Mouse (Mus musculus): ENCODE data around the gene Ythdf2. TPM values are rescaled to one million over a fixed set of nuclear protein-coding genes. Genes with fewer than 3 reads are reported as not detected.

Ythdf2 gene
- total RNA-seq, 2 experiments from 2014 or later, result 42.6 to 47.9 TPM

- peak; percentile 9 to 11 for DNase-seq (ENCODE audit: extremely low spot score in 1 of 2, low spot score in 1 of 2)
These were observed 786 bp downstream of the Ythdf2 start for GRCm38 (mm10) chr4:132211091-132211942.

GRCm38 (mm10) chr4:132210325-132210724, 1.8 kb downstream of the Ythdf2 start:
- no peak for DNase-seq (ENCODE audit: extremely low spot score in 1 of 2, low spot score in 1 of 2)

DNA sequence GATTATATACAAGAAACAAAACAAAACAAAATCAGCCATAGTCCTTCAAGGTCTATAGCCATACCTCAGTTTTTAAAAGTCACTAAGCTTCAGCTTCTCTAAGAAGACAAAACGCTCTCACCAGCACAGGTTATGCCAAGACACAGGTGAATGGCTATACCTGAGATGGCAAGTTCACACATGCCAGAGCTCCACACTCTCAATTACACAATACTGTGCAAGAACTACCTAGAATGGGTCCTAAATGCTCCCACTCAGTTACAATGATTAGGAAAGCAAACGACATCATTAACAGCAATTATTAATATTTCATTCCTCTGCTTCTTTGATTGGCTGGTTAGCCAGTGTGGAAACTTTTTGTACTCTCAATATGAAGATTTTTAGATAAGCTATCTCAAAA, 2.8 kb downstream of the Ythdf2 start:
- no peak for DNase-seq (ENCODE audit: extremely low spot score in 1 of 2, low spot score in 1 of 2)

GRCm38 (mm10) chr4:132207280-132207679, 4.8 kb downstream of the Ythdf2 start:
- no peak for DNase-seq (ENCODE audit: extremely low spot score in 1 of 2, low spot score in 1 of 2)

- DNase-seq (ENCODE audit: extremely low spot score in 1 of 2, low spot score in 1 of 2), result no peak
These were observed 13.3 kb downstream of the Ythdf2 start for GRCm38 (mm10) chr4:132198771-132199170.

DNA sequence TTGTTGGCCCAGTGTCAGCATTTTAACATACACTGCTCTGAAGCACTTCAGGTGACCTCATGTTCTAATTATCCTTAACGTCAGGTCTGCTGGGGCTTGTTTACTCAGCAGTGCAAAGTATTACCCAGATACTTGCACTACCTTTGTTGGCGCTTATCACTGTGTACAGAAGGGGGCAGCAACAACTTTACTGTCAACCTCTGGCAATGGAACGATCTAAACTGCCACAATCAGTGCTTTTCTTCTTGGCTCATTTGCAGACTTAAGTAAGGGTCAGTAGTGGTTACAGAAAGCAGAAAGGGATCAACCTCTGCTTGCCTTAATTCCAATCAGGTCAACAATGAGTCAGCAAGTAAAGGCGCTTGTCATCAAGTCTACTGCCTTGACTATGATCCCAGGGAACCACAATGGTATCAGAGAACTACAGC, 13.8 kb downstream of the Ythdf2 start:
- no peak for DNase-seq (ENCODE audit: extremely low spot score in 1 of 2, low spot score in 1 of 2)

GRCm38 (mm10) chr4:132194975-132195374, 17.1 kb downstream of the Ythdf2 start:
- no peak for DNase-seq (ENCODE audit: extremely low spot score in 1 of 2, low spot score in 1 of 2)

GRCm38 (mm10) chr4:132194373-132194772, 17.7 kb downstream of the Ythdf2 start:
- no peak for DNase-seq (ENCODE audit: extremely low spot score in 1 of 2, low spot score in 1 of 2)

DNA sequence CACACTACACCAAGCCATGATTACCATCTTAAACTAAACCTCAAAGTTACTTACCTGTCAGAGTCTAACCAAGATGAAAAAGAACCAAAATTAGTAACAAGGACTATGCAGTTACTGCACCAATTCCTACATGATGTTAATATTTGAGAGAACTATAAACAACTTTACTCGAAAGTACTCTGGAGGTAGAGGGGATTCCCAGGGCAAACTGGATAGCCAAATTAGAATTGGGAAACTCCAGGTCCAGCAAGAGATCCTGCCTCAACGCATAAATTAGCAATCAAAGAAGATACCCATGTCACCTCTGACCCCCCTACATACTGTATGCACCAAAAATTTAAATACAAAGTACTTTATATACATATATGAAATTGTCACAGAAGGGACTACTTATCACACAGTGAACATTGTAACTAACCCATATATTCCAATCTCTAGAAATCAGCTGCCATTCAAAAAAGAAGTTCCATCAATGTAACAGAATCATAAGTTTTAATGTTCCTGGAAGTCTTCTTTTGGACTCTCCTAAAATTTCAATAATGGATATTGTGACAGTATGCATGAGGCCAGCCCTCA, 24.2 kb downstream of the Ythdf2 start:
- no peak for DNase-seq (ENCODE audit: extremely low spot score in 1 of 2, low spot score in 1 of 2)

GRCm38 (mm10) chr4:132183162-132183561, 28.9 kb downstream of the Ythdf2 start:
- DNase-seq (ENCODE audit: extremely low spot score in 1 of 2, low spot score in 1 of 2), result no peak

DNA sequence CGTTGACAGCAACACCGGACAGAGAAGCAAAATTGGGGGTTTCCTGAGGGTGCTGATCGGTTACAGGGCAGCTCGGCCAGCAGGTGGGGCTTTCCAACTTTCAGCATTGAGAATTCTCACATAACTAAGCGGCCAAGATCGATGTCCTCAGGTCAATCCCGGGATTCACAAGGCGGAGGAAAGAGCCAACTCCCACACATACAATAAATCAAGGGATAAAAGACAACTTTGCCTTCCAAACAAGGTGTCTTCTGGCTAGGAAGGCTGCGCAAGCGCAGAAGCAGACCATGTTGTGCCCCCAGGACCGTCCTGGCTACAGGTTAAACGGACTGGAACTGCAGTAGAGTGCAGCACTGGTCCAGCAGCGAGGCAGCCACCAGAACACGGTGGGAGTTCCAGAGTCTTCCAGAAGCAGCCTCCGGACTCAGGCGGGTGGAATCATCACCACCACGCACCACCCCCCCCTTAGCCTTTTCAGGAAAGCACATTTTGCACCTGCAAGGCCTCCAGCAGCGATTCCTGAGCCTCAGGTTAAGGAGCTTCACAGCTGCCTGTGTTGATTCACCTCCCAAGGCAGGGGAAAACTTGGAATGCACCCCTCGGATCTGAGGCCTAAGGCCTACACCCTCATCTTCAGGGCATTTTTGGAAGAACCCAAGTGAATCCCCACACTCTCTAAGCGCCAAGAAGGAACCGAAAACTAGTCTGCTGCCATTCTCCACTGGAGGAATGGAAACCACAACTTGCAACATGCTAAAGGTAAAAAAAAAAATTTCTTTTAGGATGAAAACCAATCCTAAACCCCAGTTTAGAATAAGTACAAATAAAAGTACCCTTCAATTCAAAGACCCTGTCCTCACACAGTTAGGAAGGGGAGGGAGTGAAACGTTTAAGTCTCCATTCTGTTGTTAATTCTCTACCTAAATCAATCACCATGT, 30.1 kb downstream of the Ythdf2 start:
- DNase-seq (ENCODE audit: extremely low spot score in 1 of 2, low spot score in 1 of 2), result no peak

DNA sequence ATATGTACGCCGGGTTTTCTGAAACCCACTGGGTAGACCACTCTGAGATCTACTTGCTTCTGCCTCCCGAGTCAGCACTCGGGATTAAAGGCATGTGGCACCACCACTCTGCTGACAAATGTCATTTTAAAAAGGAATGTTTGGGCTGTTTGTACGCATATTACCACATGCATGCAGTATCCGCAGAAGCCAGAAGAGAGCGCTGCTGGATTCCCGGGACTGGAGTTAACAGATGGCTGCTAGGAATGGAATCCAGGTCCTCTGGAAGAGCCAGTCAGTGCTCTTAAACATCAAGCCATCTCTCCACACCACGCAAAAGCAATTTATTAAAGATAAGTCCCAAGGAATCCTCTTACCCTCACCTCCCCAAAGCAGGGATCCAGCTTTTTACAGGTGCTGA, 31.4 kb downstream of the Ythdf2 start:
- peak in 1 of 2 experiments; percentile 58 for DNase-seq (ENCODE audit: extremely low spot score in 1 of 2, low spot score in 1 of 2)

GRCm38 (mm10) chr4:132178630-132179059, 33.5 kb downstream of the Ythdf2 start:
- peak in 1 of 2 experiments; percentile 76 for DNase-seq (ENCODE audit: extremely low spot score in 1 of 2, low spot score in 1 of 2)

DNA sequence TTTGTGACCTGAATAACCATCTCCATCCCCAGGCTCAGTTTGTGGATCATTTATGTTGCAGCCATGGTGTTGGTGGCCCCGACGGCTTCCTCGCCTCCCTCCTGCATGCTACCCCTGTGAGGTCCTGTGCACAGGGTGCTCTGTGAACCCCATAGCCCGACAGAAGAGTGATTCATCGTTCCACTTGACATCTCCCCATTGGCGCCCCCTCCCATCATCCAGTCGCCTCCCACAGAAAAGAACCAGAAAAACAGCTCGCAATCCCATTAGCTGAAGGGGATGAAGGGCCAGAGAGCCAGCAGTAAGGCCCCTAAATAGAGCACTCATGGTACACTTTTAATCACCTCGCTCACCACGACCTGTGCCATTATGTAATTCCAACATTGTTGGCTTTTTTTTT, 35.6 kb downstream of the Ythdf2 start:
- DNase-seq (ENCODE audit: extremely low spot score in 1 of 2, low spot score in 1 of 2), result no peak

DNA sequence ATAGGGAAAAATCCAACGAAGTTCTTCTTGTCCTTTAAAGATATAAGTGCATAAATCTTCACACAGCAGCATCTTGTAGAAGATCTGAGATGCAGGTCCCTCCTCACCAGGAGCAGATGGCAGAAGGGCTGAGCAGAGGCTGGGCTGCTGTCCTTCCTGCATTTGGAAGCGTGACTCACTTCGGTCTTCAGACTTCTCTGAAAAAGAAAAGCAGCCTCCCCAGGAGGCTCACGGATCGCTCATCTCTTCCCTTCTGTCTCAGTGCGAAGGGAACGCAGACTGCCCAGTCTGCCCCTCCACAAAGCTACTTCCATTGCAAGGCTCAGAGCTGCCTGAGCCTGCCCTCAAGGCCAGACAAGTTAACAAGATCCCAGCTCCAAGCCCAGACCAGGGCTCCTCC, 41.2 kb downstream of the Ythdf2 start:
- DNase-seq (ENCODE audit: extremely low spot score in 1 of 2, low spot score in 1 of 2), result no peak

- no peak for DNase-seq (ENCODE audit: extremely low spot score in 1 of 2, low spot score in 1 of 2)
These were observed 42.3 kb downstream of the Ythdf2 start for GRCm38 (mm10) chr4:132169761-132170160.

DNA sequence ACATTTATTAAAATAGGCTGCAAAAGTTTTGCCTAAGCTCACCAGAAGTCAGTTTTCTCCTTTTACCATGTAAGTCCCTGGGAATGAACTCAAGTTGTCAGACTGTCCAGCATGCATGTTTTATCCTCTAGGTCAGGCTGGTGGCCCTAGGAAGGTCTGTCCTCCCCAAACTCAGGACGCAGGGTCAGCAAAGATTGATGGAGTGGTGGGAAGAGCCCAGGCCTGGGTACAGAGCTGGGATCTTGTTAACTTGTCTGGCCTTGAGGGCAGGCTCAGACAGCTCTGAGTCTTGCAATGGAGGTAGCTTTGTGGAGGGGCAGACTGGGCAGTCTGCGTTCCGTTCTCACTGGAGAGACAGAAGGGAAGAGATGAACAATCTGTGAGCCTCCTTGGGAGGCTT, 42.8 kb downstream of the Ythdf2 start:
- DNase-seq (ENCODE audit: extremely low spot score in 1 of 2, low spot score in 1 of 2), result no peak

- DNase-seq (ENCODE audit: extremely low spot score in 1 of 2, low spot score in 1 of 2), result no peak
These were observed 44.7 kb downstream of the Ythdf2 start for GRCm38 (mm10) chr4:132167436-132167835.

DNA sequence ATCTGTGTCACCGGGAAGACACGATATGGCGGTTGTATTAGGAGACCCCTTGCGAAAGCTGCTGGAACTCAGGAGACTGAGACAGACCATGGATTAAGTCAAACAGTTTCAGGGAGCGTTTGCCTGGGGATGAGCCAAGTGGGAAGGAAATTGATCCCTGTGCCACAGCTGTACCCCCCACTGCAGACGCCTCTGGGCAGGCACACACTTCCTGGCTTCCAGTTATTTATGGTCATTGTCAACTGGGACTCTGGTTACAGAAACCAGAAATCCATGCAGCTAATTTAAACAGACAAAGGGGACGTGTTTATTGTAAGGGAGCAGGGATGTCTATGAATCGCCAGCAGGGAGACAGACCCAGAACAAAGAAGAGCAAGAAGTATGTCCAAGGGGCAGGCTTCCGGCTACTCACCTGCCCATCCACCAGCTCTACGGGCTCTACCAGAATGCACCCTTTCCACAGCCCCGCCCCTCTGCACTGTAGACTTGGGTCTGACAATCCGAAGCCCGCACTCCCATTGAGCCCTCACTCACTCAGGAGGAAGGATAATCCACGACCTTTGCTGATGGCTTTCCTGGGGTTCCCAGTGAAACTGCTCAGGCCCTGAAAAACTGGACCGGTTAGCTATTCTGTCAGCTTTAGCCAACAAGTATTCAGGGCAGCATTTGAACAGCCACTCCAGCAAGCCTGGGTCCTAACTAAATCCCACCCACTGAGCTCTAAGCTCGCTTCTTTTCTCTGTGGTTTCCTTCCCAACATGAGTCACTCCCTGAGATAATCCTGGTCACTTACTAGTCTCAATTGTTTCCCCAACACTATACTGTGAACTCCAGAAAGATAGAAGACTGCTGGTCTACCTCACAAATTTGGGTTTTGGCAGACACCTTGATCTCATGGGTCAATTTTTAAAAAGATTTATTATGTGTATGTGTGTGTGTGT, 45.5 kb downstream of the Ythdf2 start:
- no peak for DNase-seq (ENCODE audit: extremely low spot score in 1 of 2, low spot score in 1 of 2)

- DNase-seq (ENCODE audit: extremely low spot score in 1 of 2, low spot score in 1 of 2), result no peak
These were observed 46.4 kb downstream of the Ythdf2 start for GRCm38 (mm10) chr4:132165691-132166090.
